Mouse (Mus musculus) CH12.LX (cell line): ENCODE measurements around the gene Zbtb48. TPM values are rescaled to one million over a fixed set of nuclear protein-coding genes. Genes with fewer than 3 reads are reported as not detected.

Source experiments
- DNase-seq: peaks from one replicate; pipeline ENCODE4 v3.0.0-alpha.2; 2013; ENCODE audit errors: extremely low read depth
- H3K27ac ChIP-seq: 2 replicates; pipeline ENCODE4 v1.5.1; 2012; ENCODE audit warnings: low read depth, mild to moderate bottlenecking, control low read depth, moderate library complexity; ENCODE audit not compliant: insufficient read depth
- H3K27me3 ChIP-seq: replicated peaks from 2 replicates; pipeline ENCODE3; 2012; ENCODE audit warnings: inconsistent platforms
- H3K36me3 ChIP-seq, 2 experiments: replicated peaks in 1 of 2; 2 replicates each; pipeline versions ENCODE3 to v1.6.1; 2012; ENCODE audit warnings: inconsistent platforms in 1 of 2, low read length in 1 of 2, mild to moderate bottlenecking in 1 of 2, mixed read lengths in 1 of 2, moderate library complexity in 1 of 2; ENCODE audit not compliant: control insufficient read depth in 1 of 2, insufficient read depth in 1 of 2
- H3K4me1 ChIP-seq, 2 experiments: 2 replicates each; pipeline ENCODE4 v1.6.1; 2012; ENCODE audit warnings: inconsistent platforms in 1 of 2, moderate library complexity in 1 of 2; ENCODE audit not compliant: insufficient read depth in 2 of 2, control insufficient read depth in 1 of 2
- H3K4me2 ChIP-seq: 2 replicates; pipeline ENCODE4 v1.6.1; 2012; ENCODE audit warnings: low read depth, mild to moderate bottlenecking, control low read depth; ENCODE audit not compliant: poor library complexity, insufficient read depth, severe bottlenecking
- H3K4me3 ChIP-seq, 3 experiments: fragments of 150-350 bp in 1 of 3; sonication (generic) in 1 of 3; replicated peaks in 1 of 3; 2 replicates each; pipeline versions ENCODE3 to v1.5.1; 2011 to 2012; ENCODE audit warnings: low read depth in 2 of 3, low read length in 2 of 3, mild to moderate bottlenecking in 2 of 3, moderate library complexity in 2 of 3, control low read depth in 1 of 3, improper control_type of control experiment in 1 of 3, inconsistent platforms in 1 of 3, mixed read lengths in 1 of 3; ENCODE audit not compliant: poor library complexity in 1 of 3
- H3K79me2 ChIP-seq: replicated peaks from 2 replicates; pipeline ENCODE4 v1.6.1; 2012; ENCODE audit warnings: mild to moderate bottlenecking, moderate library complexity; ENCODE audit not compliant: control insufficient read depth, poor library complexity, insufficient read depth, severe bottlenecking; ENCODE audit errors: extremely low read depth
- H3K9ac ChIP-seq: 2 replicates; pipeline ENCODE4 v1.6.1; 2012; ENCODE audit warnings: low read depth, mild to moderate bottlenecking, control low read depth, moderate library complexity; ENCODE audit not compliant: insufficient read depth
- H3K9me3 ChIP-seq: replicated peaks from 2 replicates; pipeline ENCODE3; 2012; ENCODE audit warnings: low read length, inconsistent platforms, mixed read lengths
- BHLHE40 ChIP-seq: IDR thresholded peaks from 2 replicates; pipeline ENCODE4 v1.6.1; 2011; ENCODE audit warnings: mild to moderate bottlenecking, low read depth, low read length, improper control_type of control experiment
- CHD1 ChIP-seq: IDR thresholded peaks from 2 replicates; pipeline ENCODE4 v1.6.1; 2012; ENCODE audit warnings: low read depth, low read length, improper control_type of control experiment, inconsistent platforms
- CTCF ChIP-seq, 2 experiments: IDR thresholded peaks in 1 of 2; conservative IDR thresholded peaks in 1 of 2; 2 replicates each; pipeline ENCODE4 v1.5.1; 2011 to 2012; ENCODE audit warnings: low read depth in 2 of 2, low read length in 2 of 2, improper control_type of control experiment in 1 of 2, inconsistent platforms in 1 of 2, mild to moderate bottlenecking in 1 of 2, moderate library complexity in 1 of 2
- E2F4 ChIP-seq: IDR thresholded peaks from 2 replicates; pipeline ENCODE4 v1.6.1; 2011; ENCODE audit warnings: low read depth, low read length, improper control_type of control experiment; ENCODE audit not compliant: insufficient replicate concordance
- ELF1 ChIP-seq: IDR thresholded peaks from 2 replicates; pipeline ENCODE4 v1.6.1; 2014; ENCODE audit warnings: low read depth, mild to moderate bottlenecking, inconsistent platforms, low read length, improper control_type of control experiment
- EP300 ChIP-seq: IDR thresholded peaks from 2 replicates; pipeline ENCODE4 v1.6.1; 2011; ENCODE audit warnings: low read length, improper control_type of control experiment
- ETS1 ChIP-seq: conservative IDR thresholded peaks from 2 replicates; pipeline ENCODE4 v1.6.1; 2012; ENCODE audit warnings: low read depth, mild to moderate bottlenecking, inconsistent platforms, low read length, improper control_type of control experiment, moderate library complexity
- IRF4 ChIP-seq: IDR thresholded peaks from 2 replicates; pipeline ENCODE4 v1.6.1; 2014; ENCODE audit warnings: low read depth, mild to moderate bottlenecking, inconsistent platforms, low read length, improper control_type of control experiment
- KAT2A ChIP-seq: IDR thresholded peaks from 2 replicates; pipeline ENCODE4 v1.6.1; 2012; ENCODE audit warnings: low read length, improper control_type of control experiment, inconsistent platforms; ENCODE audit not compliant: insufficient replicate concordance
- MAX ChIP-seq: IDR thresholded peaks from 2 replicates; pipeline ENCODE4 v1.6.1; 2011; ENCODE audit warnings: low read length, improper control_type of control experiment
- MAZ ChIP-seq: IDR thresholded peaks from 2 replicates; pipeline ENCODE4 v1.6.1; 2012; ENCODE audit warnings: low read depth, mild to moderate bottlenecking, inconsistent platforms, low read length, improper control_type of control experiment, moderate library complexity
- MXI1 ChIP-seq: IDR thresholded peaks from 2 replicates; pipeline ENCODE4 v1.6.1; 2011; ENCODE audit warnings: mild to moderate bottlenecking, low read depth, low read length, improper control_type of control experiment
- MYC ChIP-seq: IDR thresholded peaks from 2 replicates; pipeline ENCODE4 v1.6.1; 2011; ENCODE audit warnings: low read depth, mild to moderate bottlenecking, improper control_type of control experiment, low read length
- PAX5 ChIP-seq: IDR thresholded peaks from 2 replicates; pipeline ENCODE4 v1.6.1; 2012; ENCODE audit warnings: low read length, inconsistent platforms, mixed read lengths
- POLR2AphosphoS2 ChIP-seq: IDR thresholded peaks from 2 replicates; pipeline ENCODE4 v1.6.1; 2011; ENCODE audit warnings: low read depth, low read length, improper control_type of control experiment
- SMC3 ChIP-seq: IDR thresholded peaks from 2 replicates; pipeline ENCODE4 v1.6.1; 2011; ENCODE audit warnings: low read depth, low read length, improper control_type of control experiment
- UBTF ChIP-seq: IDR thresholded peaks from 2 replicates; pipeline ENCODE4 v1.6.1; 2012; ENCODE audit warnings: low read depth, mild to moderate bottlenecking, inconsistent platforms, low read length, improper control_type of control experiment, moderate library complexity
- ZC3H11A ChIP-seq: IDR thresholded peaks from 2 replicates; pipeline ENCODE4 v1.6.1; 2012; ENCODE audit warnings: low read depth, mild to moderate bottlenecking, inconsistent platforms, low read length, improper control_type of control experiment
- ZKSCAN1 ChIP-seq: IDR thresholded peaks from 2 replicates; pipeline ENCODE4 v1.6.1; 2012; ENCODE audit warnings: low read depth, inconsistent platforms, low read length, improper control_type of control experiment, borderline replicate concordance
- ZMIZ1 ChIP-seq: IDR thresholded peaks from 2 replicates; pipeline ENCODE4 v1.6.1; 2012; ENCODE audit warnings: low read depth, mild to moderate bottlenecking, inconsistent platforms, low read length, improper control_type of control experiment
- dilution Hi-C: fragments of 300-500 bp; cut with MboI; formaldehyde crosslinking; loops from 2 replicates; pipeline ENCODE4 v1.14.3; 2020; ENCODE audit warnings: low sequenced_read_pairs; ENCODE audit not compliant: extremely low pct_unique_long_range_greater_than_20kb, extremely low pct_ligation_motif_present
- in situ Hi-C: fragments of 300-500 bp; cut with MboI; formaldehyde crosslinking; loops from 3 replicates; pipeline ENCODE4 v1.14.3; 2019; ENCODE audit warnings: low sequenced_read_pairs, low pct_ligation_motif_present, low pct_unique_long_range_greater_than_20kb, mixed read lengths
- polyA plus RNA-seq: library from polyadenylated mRNA; unstranded; fragments of >175 nt; gene quantifications from 2 replicates; pipeline ENCODE4 v1.2.1, GENCODE M21; 2012; ENCODE audit warnings: low read depth; ENCODE audit not compliant: insufficient read length
- total RNA-seq, 2 experiments: library from RNA; depleted of rRNA; stranded (reverse); fragments of 300-350 nt in 1 of 2; fragments of >200 nt in 1 of 2; gene quantifications; 2 replicates each; pipeline ENCODE4 v1.2.3; 2012 to 2014

The Zbtb48 gene
- total and polyA plus RNA-seq, 3 experiments, result 7.4 to 13.6 (median 10.5) TPM

GRCm38 (mm10) chr4:152008622-152009075 is 18.8 kb downstream of the Zbtb48 start, which contains the start of gene Klhl21 (continued):
- TF ChIP-seq SMC3, result no peak
- no peak for TF ChIP-seq MXI1
- no peak for TF ChIP-seq UBTF
- TF ChIP-seq ELF1, result peak; percentile 71
- no peak for TF ChIP-seq CHD1
- TF ChIP-seq ZC3H11A, result no peak
- TF ChIP-seq BHLHE40, result no peak; the same call in 1 of the 2 replicates
- no peak for TF ChIP-seq ZKSCAN1
- peak; percentile 39; the same call in 1 of the 2 replicates for TF ChIP-seq IRF4
- no peak for TF ChIP-seq PAX5

GRCm38 (mm10) chr4:152008148-152008500 is 19.3 kb downstream of the Zbtb48 start:
- peaks cover 12 to 36% of the 10 kb centered on the region in 2 experiments for H3K4me1 ChIP-seq
- no peak overlapping the region for H3K27ac ChIP-seq
- H3K4me2 ChIP-seq, result peak overlapping the region; percentile 72
- H3K9ac ChIP-seq, result peak overlapping the region; percentile 10; the same call in 1 of the 2 replicates
- no peaks in the 10 kb centered on the region for H3K9me3 ChIP-seq
- no peak for DNase-seq
- peaks cover 18% of the 10 kb centered on the region for H3K27me3 ChIP-seq
- dilution Hi-C loops, result no loop called here
- H3K79me2 ChIP-seq, result peaks cover 2% of the 10 kb centered on the region; the same call in 1 of the 2 replicates
- TF ChIP-seq CTCF (conservative IDR thresholded peaks at IDR 0.05 in 1 of 2, IDR thresholded peaks at IDR 0.05 in 1 of 2; ENCODE audit: low read depth in 2 of 2, low read length in 2 of 2), result no peak
- peaks cover 9 to 16% of the 10 kb centered on the region in 2 experiments for H3K36me3 ChIP-seq
- in situ Hi-C loops, result no loop called here
- H3K4me3 ChIP-seq, result peak overlapping the region; percentile 68 to 92 (median 86)

- Histone ChIP-seq H3K9ac (no peak overlapping the region; the same call in 1 of the 2 replicates), H3K79me2 (peaks cover 2% of the 10 kb centered on the region; the same call in 1 of the 2 replicates), H3K4me2 (peak overlapping the region; percentile 72), H3K27ac (no peak overlapping the region), H3K4me1 (peaks cover 12 to 36% of the 10 kb centered on the region in 2 experiments), H3K27me3 (peaks cover 18% of the 10 kb centered on the region), H3K4me3 (no peak overlapping the region), H3K9me3 (no peaks in the 10 kb centered on the region), H3K36me3 (peaks cover 7 to 11% of the 10 kb centered on the region in 2 experiments)
- TF ChIP-seq E2F4 (no peak), CHD1 (no peak), BHLHE40 (no peak), CTCF (conservative IDR thresholded peaks at IDR 0.05 in 1 of 2, IDR thresholded peaks at IDR 0.05 in 1 of 2; ENCODE audit: low read depth in 2 of 2, low read length in 2 of 2) (no peak), POLR2AphosphoS2 (no peak), IRF4 (no peak), ZMIZ1 (no peak), EP300 (no peak), ETS1 (no peak), ZKSCAN1 (no peak), MYC (no peak), MAZ (no peak), MAX (no peak), KAT2A (no peak)
- in situ Hi-C loops, result no loop called here
- no peak for DNase-seq
- dilution Hi-C loops, result no loop called here
Measured at GRCm38 (mm10) chr4:152007481-152008147, 19.9 kb downstream of the Zbtb48 start.
